Mouse (Mus musculus) small intestine, adult 2 months (tissue): ENCODE measurements around the gene Olfr223.

ENCODE experiments used
- CTCF ChIP-seq: fragments of 200-500 bp; IDR thresholded peaks from 2 replicates; pipeline ENCODE4 v1.5.1; 2012; ENCODE audit warnings: low read depth, mild to moderate bottlenecking, control low read depth, inconsistent platforms, low read length, moderate library complexity, mixed read lengths; ENCODE audit not compliant: insufficient replicate concordance, insufficient read length; ENCODE audit errors: extremely low read depth
- POLR2A ChIP-seq: fragments of 200-500 bp; IDR thresholded peaks from 2 replicates; pipeline ENCODE4 v1.6.1; 2012; ENCODE audit warnings: low read depth, mild to moderate bottlenecking, control low read depth, inconsistent platforms, low read length, moderate library complexity

GRCm38 (mm10) chr11:59589496-59589895, 3.6 kb downstream of the Olfr223 start:
- TF ChIP-seq POLR2A (no peak), CTCF (no peak)
